ENCODE assay signal across 23 mouse cellular contexts in the genomic region with DNA sequence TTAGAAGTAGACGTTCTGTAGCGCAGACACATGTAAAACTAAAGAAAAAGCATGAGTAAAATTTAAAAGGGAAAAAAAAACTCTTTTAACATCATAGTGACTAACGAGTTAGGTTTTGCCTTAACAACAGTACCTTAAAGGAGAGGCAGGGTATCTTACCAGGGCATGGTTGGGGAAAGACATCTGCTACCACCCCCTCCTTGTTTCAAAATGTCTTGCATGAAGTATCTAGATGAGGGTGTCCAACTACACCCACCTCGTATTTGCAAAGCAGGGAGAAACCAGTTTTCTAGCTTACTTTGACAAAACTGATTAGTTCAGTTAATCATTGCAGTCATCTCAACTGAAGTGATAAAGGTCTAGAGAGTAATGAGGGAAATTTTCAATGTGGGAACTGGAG.
"Had no signal": no experiment of that assay in that cellular context is flagged by ENCODE, and none has a peak within 500 bp of the region (broad histone marks: within the 10 kb centered on the region; RNA-seq: fewer than 3 reads in every experiment).

No protein-coding gene starts in this region.

- H3K4me3 ChIP-seq: heart, embryonic 10.5 days; heart, embryonic 12.5 days; hindbrain, embryonic 15.5 days; kidney, embryonic 15.5 days; limb, embryonic 13.5 days; limb, embryonic 15.5 days; liver, embryonic 12.5 days had no signal

- DNase-seq: forebrain, postnatal 0 days; gastrocnemius, postnatal 14 days; gastrocnemius, postnatal 36 days; heart, adult 18-20 months; heart, postnatal 14 days; heart, postnatal 36 days; kidney, adult 11 months; kidney, adult 2 months; kidney, adult 9 months; kidney, postnatal 14 days; kidney, postnatal 36 days; left cerebral cortex, postnatal 4 days had no signal

- H3K36me3 ChIP-seq: heart, embryonic 10.5 days; heart, embryonic 12.5 days; hindbrain, embryonic 15.5 days; kidney, embryonic 15.5 days; limb, embryonic 13.5 days; limb, embryonic 15.5 days; liver, embryonic 12.5 days had no signal

- H3K9ac ChIP-seq: forebrain, postnatal 0 days; heart, embryonic 12.5 days; hindbrain, embryonic 15.5 days; kidney, embryonic 15.5 days; limb, embryonic 13.5 days; limb, embryonic 15.5 days; liver, embryonic 12.5 days; liver, embryonic 14.5 days had no signal

- H3K27me3 ChIP-seq: heart, embryonic 12.5 days; hindbrain, embryonic 15.5 days; kidney, embryonic 15.5 days; limb, embryonic 13.5 days; limb, embryonic 15.5 days; liver, embryonic 12.5 days had no signal

- H3K4me1 ChIP-seq: heart, embryonic 10.5 days; heart, embryonic 12.5 days; hindbrain, embryonic 15.5 days; kidney, embryonic 15.5 days; limb, embryonic 13.5 days; limb, embryonic 15.5 days; liver, embryonic 12.5 days had no signal

- H3K9me3 ChIP-seq: heart, embryonic 10.5 days; heart, embryonic 12.5 days; hindbrain, embryonic 15.5 days; kidney, embryonic 15.5 days; limb, embryonic 13.5 days; limb, embryonic 15.5 days; liver, embryonic 12.5 days had no signal

- H3K27ac ChIP-seq: heart, embryonic 10.5 days; hindbrain, embryonic 15.5 days; hindbrain, postnatal 0 days; kidney, embryonic 15.5 days; kidney, postnatal 0 days; limb, embryonic 13.5 days; limb, embryonic 15.5 days; liver, embryonic 12.5 days; liver, embryonic 14.5 days had no signal

- H3K4me2 ChIP-seq: heart, embryonic 12.5 days; hindbrain, embryonic 15.5 days; kidney, embryonic 15.5 days; limb, embryonic 13.5 days; limb, embryonic 15.5 days; liver, embryonic 12.5 days had no signal

- ATAC-seq: forebrain, postnatal 0 days; hindbrain, postnatal 0 days; intestine, embryonic 16.5 days; liver, embryonic 12.5 days had no signal
